Mouse (Mus musculus) heart, embryonic 11.5 days (tissue): ENCODE data around the gene Eif2ak2. TPM values are rescaled to one million over a fixed set of nuclear protein-coding genes. Genes with fewer than 3 reads are reported as not detected.

Experiments
- ATAC-seq: fragments of 200-750 bp; cut with Nextera tagmentation; replicated peaks from 2 replicates; pipeline ENCODE4 v1.8.0; 2017; ENCODE audit warnings: moderate library complexity; ENCODE audit not compliant: insufficient number of reproducible peaks, low FRiP score, low TSS enrichment
- H3K27ac ChIP-seq: fragments of 300-500 bp; sonication (generic); 2 replicates; pipeline ENCODE4 v1.5.1; 2014; ENCODE audit warnings: mild to moderate bottlenecking, low read depth, low read length
- H3K27me3 ChIP-seq: fragments of 300-500 bp; sonication (generic); 2 replicates; pipeline ENCODE4 v1.6.1; 2014; ENCODE audit warnings: mild to moderate bottlenecking, low read length, mixed read lengths; ENCODE audit not compliant: control insufficient read depth, insufficient read depth
- H3K36me3 ChIP-seq: fragments of 300-500 bp; sonication (generic); 2 replicates; pipeline ENCODE4 v1.6.1; 2014; ENCODE audit warnings: mild to moderate bottlenecking, low read length, moderate library complexity, mixed read lengths; ENCODE audit not compliant: control insufficient read depth, insufficient read depth
- H3K4me1 ChIP-seq: fragments of 300-500 bp; sonication (generic); 2 replicates; pipeline ENCODE4 v1.6.1; 2014; ENCODE audit warnings: low read length; ENCODE audit not compliant: control insufficient read depth, insufficient read depth
- H3K4me2 ChIP-seq: fragments of 300-500 bp; sonication (generic); 2 replicates; pipeline ENCODE4 v1.6.1; 2014; ENCODE audit warnings: mild to moderate bottlenecking, moderate library complexity
- H3K4me3 ChIP-seq: fragments of 300-500 bp; sonication (generic); 2 replicates; pipeline ENCODE4 v1.5.1; 2014; ENCODE audit warnings: low read depth, low read length
- H3K9ac ChIP-seq: fragments of 300-500 bp; sonication (generic); 2 replicates; pipeline ENCODE4 v1.6.1; 2014; ENCODE audit warnings: mild to moderate bottlenecking, low read depth, low read length, moderate library complexity
- H3K9me3 ChIP-seq: fragments of 300-500 bp; sonication (generic); replicated peaks from 2 replicates; pipeline ENCODE4 v1.6.1; 2016; ENCODE audit warnings: low read length; ENCODE audit not compliant: control insufficient read depth
- WGBS: fragments of 180-500 bp; shearing (Covaris S2); extraction: QIAGEN DNeasy Blood & Tissue Kit; methylation state at CpG from one replicate; pipeline ENCODE4 v1.1.7; 2014; ENCODE audit not compliant: insufficient replicate concordance; 5-methylcytosine and 5-hydroxymethylcytosine counted together
- polyA plus RNA-seq: library from polyadenylated mRNA; unstranded; fragments of >200 nt; fragmentation: Nextera tagmentation; extraction: Ambion mirVana; gene quantifications from 2 replicates; pipeline ENCODE4 v1.2.1, GENCODE M21; 2014

Eif2ak2 gene
- polyA plus RNA-seq, 1 experiment from 2014 or later = 9.5 TPM

DNA sequence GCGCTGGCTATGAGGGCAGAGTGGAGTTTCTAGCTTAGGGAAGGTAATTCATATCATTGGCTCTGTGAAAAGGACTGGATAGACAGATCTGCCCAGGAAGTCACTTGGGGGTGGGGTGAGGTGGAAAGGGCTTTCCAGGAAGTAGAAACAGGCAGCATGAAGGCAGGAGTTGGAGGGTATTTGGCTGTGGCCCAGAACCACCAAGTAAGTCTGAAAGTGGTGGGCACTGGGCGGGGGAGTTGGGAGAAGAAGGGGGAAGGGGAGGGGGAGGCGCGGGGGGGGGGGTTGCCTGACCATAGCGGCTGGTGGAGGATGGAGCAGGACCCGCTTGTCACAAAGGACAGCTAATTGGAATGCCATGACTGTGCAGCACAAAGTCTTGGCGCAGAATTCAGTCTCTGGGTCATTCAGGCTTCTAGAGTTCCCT is 482 bp downstream of the Eif2ak2 start:
- Histone ChIP-seq H3K9me3 (no peaks in the 10 kb centered on the region), H3K36me3 (no peaks in the 10 kb centered on the region), H3K9ac (peak overlapping the region; percentile 86), H3K27ac (peak overlapping the region; percentile 76), H3K27me3 (no peaks in the 10 kb centered on the region), H3K4me2 (peak overlapping the region; percentile 71), H3K4me1 (0 out of 2 replicates have a peak, but pooled peaks cover 7% of the 10 kb centered on the region), H3K4me3 (peak overlapping the region; percentile 67)
- WGBS = 6% methylated on average over 7 of the region's 7 CpGs
- peak; percentile 58 for ATAC-seq

- H3K27me3 ChIP-seq = no peaks in the 10 kb centered on the region
- ATAC-seq = no peak
- no peaks in the 10 kb centered on the region for H3K9me3 ChIP-seq
- peaks cover 7% of the 10 kb centered on the region; the same call in 1 of the 2 replicates for H3K36me3 ChIP-seq
- no peak overlapping the region for H3K4me3 ChIP-seq
- WGBS = 85% methylated on average over 6 of the region's 6 CpGs
- no peak overlapping the region for H3K4me2 ChIP-seq
- no peak overlapping the region for H3K9ac ChIP-seq
- H3K4me1 ChIP-seq = no peaks in the 10 kb centered on the region
- H3K27ac ChIP-seq = no peak overlapping the region
Measured at GRCm38 (mm10) chr17:78873886-78874285, 8.5 kb downstream of the Eif2ak2 start.

- peaks cover 8% of the 10 kb centered on the region; the same call in 1 of the 2 replicates for H3K36me3 ChIP-seq
- no peak for ATAC-seq
Measured at GRCm38 (mm10) chr17:78856243-78856642, 26.1 kb downstream of the Eif2ak2 start.

DNA sequence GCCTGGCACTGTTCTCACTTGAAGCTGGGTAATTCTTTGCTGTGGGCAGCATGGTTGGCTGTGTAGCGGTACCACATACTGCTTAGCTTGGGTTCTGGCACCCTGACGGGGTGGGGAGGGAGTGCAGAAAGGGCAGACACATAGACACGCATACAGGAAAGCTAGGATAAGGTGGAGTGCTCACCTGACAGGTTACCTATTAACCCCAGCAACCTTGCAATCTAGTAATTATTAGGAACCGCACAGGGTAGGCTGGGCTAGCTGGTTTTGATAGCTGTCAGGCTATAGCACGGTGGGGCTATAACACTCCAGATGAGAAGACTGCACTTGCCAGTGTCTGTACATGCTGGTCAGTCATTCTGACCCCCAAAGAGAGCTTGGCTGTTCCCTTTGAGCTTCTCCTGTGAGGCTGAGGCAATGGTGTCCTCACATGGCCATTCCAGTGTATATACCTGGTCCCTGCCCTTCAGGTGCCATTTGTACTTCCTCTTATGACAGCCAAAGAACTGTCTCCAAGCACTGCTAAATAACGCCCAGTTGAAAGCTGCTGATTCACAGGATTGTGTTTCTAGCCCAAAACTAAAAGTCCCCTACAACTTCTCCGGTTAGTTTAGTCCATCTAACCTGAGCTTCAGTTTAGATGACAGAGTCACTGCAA is 40.0 kb downstream of the Eif2ak2 start:
- no peak overlapping the region for H3K27ac ChIP-seq
- peaks cover 22% of the 10 kb centered on the region for H3K36me3 ChIP-seq
- H3K4me1 ChIP-seq = no peaks in the 10 kb centered on the region
- WGBS = 89% methylated on average over 7 of the region's 7 CpGs
- no peak overlapping the region for H3K4me2 ChIP-seq
- no peak overlapping the region for H3K9ac ChIP-seq
- H3K4me3 ChIP-seq = no peak overlapping the region
- no peaks in the 10 kb centered on the region for H3K27me3 ChIP-seq
- no peaks in the 10 kb centered on the region for H3K9me3 ChIP-seq
- no peak for ATAC-seq

More at GRCm38 (mm10) chr17:78856243-78856642, 26.1 kb downstream of the Eif2ak2 start:
- H3K4me3 ChIP-seq = no peak overlapping the region
- H3K9ac ChIP-seq = no peak overlapping the region
- no peaks in the 10 kb centered on the region for H3K9me3 ChIP-seq
- no peaks in the 10 kb centered on the region for H3K27me3 ChIP-seq
- H3K4me2 ChIP-seq = no peak overlapping the region
- no peak overlapping the region for H3K27ac ChIP-seq
- no peaks in the 10 kb centered on the region for H3K4me1 ChIP-seq
- 85% methylated on average over 10 of the region's 10 CpGs for WGBS

GRCm38 (mm10) chr17:78836056-78836455 is 46.3 kb downstream of the Eif2ak2 start:
- Histone ChIP-seq H3K4me3 (peak overlapping the region; percentile 88), H3K27ac (peak overlapping the region; percentile 82), H3K4me2 (peak overlapping the region; percentile 80), H3K4me1 (no peaks in the 10 kb centered on the region), H3K27me3 (no peaks in the 10 kb centered on the region), H3K9me3 (no peaks in the 10 kb centered on the region), H3K9ac (peak overlapping the region; percentile 73), H3K36me3 (peaks cover 8% of the 10 kb centered on the region; the same call in 1 of the 2 replicates)
- ATAC-seq = no peak
- WGBS = 46% methylated on average over 2 of the region's 2 CpGs

- under 1% methylated on average over 81 of the region's 81 CpGs for WGBS
- H3K4me2 ChIP-seq = peak within 1 kb of the TSS; percentile 80
- H3K9ac ChIP-seq = peak within 1 kb of the TSS; percentile 83
- peaks cover 8% of the 10 kb centered on the region; the same call in 1 of the 2 replicates for H3K36me3 ChIP-seq
- no peaks in the 10 kb centered on the region for H3K4me1 ChIP-seq
- peak within 1 kb of the TSS; percentile 88 for H3K4me3 ChIP-seq
- H3K27me3 ChIP-seq = no peaks in the 10 kb centered on the region
- peak within 1 kb of the TSS; percentile 82 for H3K27ac ChIP-seq
- no peaks in the 10 kb centered on the region for H3K9me3 ChIP-seq
- ATAC-seq = peak; percentile 99
Measured at GRCm38 (mm10) chr17:78834856-78835835, 47.2 kb downstream of the Eif2ak2 start, which contains the start of the genes Heatr5b and Gpatch11. TSS of gene Heatr5b (minus strand) at chr17:78835364. TSS of gene Gpatch11 (plus strand) at chr17:78835567.

GRCm38 (mm10) chr17:78824346-78824745 is 58.0 kb downstream of the Eif2ak2 start:
- Histone ChIP-seq H3K9me3 (no peaks in the 10 kb centered on the region), H3K4me2 (no peak overlapping the region), H3K9ac (no peak overlapping the region), H3K4me3 (no peak overlapping the region), H3K4me1 (no peaks in the 10 kb centered on the region), H3K36me3 (peaks cover 18% of the 10 kb centered on the region), H3K27me3 (no peaks in the 10 kb centered on the region), H3K27ac (no peak overlapping the region)
- 55% methylated on average over 13 of the region's 13 CpGs for WGBS
- no peak for ATAC-seq

GRCm38 (mm10) chr17:78809582-78809981 is 72.8 kb downstream of the Eif2ak2 start:
- H3K9me3 ChIP-seq = no peaks in the 10 kb centered on the region
- H3K36me3 ChIP-seq = peaks cover 10% of the 10 kb centered on the region
- no peak overlapping the region for H3K9ac ChIP-seq
- no peak for ATAC-seq
- 93% methylated on average over 3 of the region's 3 CpGs for WGBS
- H3K4me3 ChIP-seq = no peak overlapping the region
- H3K4me2 ChIP-seq = no peak overlapping the region
- no peaks in the 10 kb centered on the region for H3K4me1 ChIP-seq
- no peak overlapping the region for H3K27ac ChIP-seq
- H3K27me3 ChIP-seq = no peaks in the 10 kb centered on the region
